Mouse (Mus musculus) cortical plate, adult 2 months (tissue): ENCODE data around the gene Sirt2.

Experiments
- CTCF ChIP-seq: fragments of 200-500 bp; IDR thresholded peaks from 2 replicates; pipeline ENCODE4 v1.5.1; 2011; ENCODE audit warnings: mild to moderate bottlenecking, control low read depth, low read length; ENCODE audit not compliant: insufficient read depth; ENCODE audit errors: extremely low read depth
- POLR2A ChIP-seq: fragments of 200-500 bp; IDR thresholded peaks from 2 replicates; pipeline ENCODE4 v1.6.1; 2011; ENCODE audit warnings: mild to moderate bottlenecking, low read length, control low read depth; ENCODE audit not compliant: insufficient read depth; ENCODE audit errors: extremely low read depth

- TF ChIP-seq POLR2A: no peak
- TF ChIP-seq CTCF: no peak
These were observed 50.4 kb downstream of the Sirt2 start for GRCm38 (mm10) chr7:28816920-28817319.
